Mouse (Mus musculus): ENCODE results near the gene Gsn. TPM values are rescaled to one million over a fixed set of nuclear protein-coding genes. Genes with fewer than 3 reads are reported as not detected.

Gsn gene
- polyA plus RNA-seq, 1 experiment from 2014 or later, result 30.6 TPM

GRCm38 (mm10) chr2:35267876-35268566 is 11.8 kb downstream of the Gsn start:
- no peak for DNase-seq (ENCODE audit: low spot score)
- Histone ChIP-seq H3K4me2 (ENCODE audit: low read depth) (no peak overlapping the region), H3K27ac (ENCODE audit: low read depth, low read length) (no peak overlapping the region), H3K4me1 (ENCODE audit: control insufficient read depth, insufficient read depth, low read length) (no peaks in the 10 kb centered on the region), H3K4me3 (ENCODE audit: low read depth, low read length) (no peak overlapping the region), H3K27me3 (ENCODE audit: control insufficient read depth, insufficient read depth, low read length) (no peaks in the 10 kb centered on the region), H3K36me3 (ENCODE audit: control insufficient read depth, insufficient read depth, low read length) (no peaks in the 10 kb centered on the region), H3K9me3 (ENCODE audit: control insufficient read depth, low read length) (no peaks in the 10 kb centered on the region), H3K9ac (ENCODE audit: low read length) (no peak overlapping the region)
- no peak for ATAC-seq (ENCODE audit: insufficient read depth, low FRiP score, low TSS enrichment)
- WGBS, result 81% methylated on average over 10 of the region's 10 CpGs

- WGBS, result 87% methylated on average over 6 of the region's 6 CpGs
- DNase-seq (ENCODE audit: low spot score), result no peak
- Histone ChIP-seq H3K4me3 (ENCODE audit: low read depth, low read length) (no peak overlapping the region), H3K36me3 (ENCODE audit: control insufficient read depth, insufficient read depth, low read length) (no peaks in the 10 kb centered on the region), H3K27me3 (ENCODE audit: control insufficient read depth, insufficient read depth, low read length) (no peaks in the 10 kb centered on the region), H3K27ac (ENCODE audit: low read depth, low read length) (no peak overlapping the region), H3K9me3 (ENCODE audit: control insufficient read depth, low read length) (no peaks in the 10 kb centered on the region), H3K4me2 (ENCODE audit: low read depth) (no peak overlapping the region), H3K9ac (ENCODE audit: low read length) (no peak overlapping the region), H3K4me1 (ENCODE audit: control insufficient read depth, insufficient read depth, low read length) (no peaks in the 10 kb centered on the region)
- ATAC-seq (ENCODE audit: insufficient read depth, low FRiP score, low TSS enrichment), result no peak
Observed at GRCm38 (mm10) chr2:35269136-35269535, 13.0 kb downstream of the Gsn start.

GRCm38 (mm10) chr2:35269716-35270260 is 13.6 kb downstream of the Gsn start:
- ATAC-seq (ENCODE audit: insufficient read depth, low FRiP score, low TSS enrichment), result no peak
- Histone ChIP-seq H3K27ac (ENCODE audit: low read depth, low read length) (no peak overlapping the region), H3K4me1 (ENCODE audit: control insufficient read depth, insufficient read depth, low read length) (no peaks in the 10 kb centered on the region), H3K4me3 (ENCODE audit: low read depth, low read length) (no peak overlapping the region), H3K9me3 (ENCODE audit: control insufficient read depth, low read length) (no peaks in the 10 kb centered on the region), H3K4me2 (ENCODE audit: low read depth) (no peak overlapping the region), H3K36me3 (ENCODE audit: control insufficient read depth, insufficient read depth, low read length) (no peaks in the 10 kb centered on the region), H3K9ac (ENCODE audit: low read length) (no peak overlapping the region), H3K27me3 (ENCODE audit: control insufficient read depth, insufficient read depth, low read length) (no peaks in the 10 kb centered on the region)
- no peak for DNase-seq (ENCODE audit: low spot score)
- WGBS, result 72% methylated on average over 4 of the region's 4 CpGs

GRCm38 (mm10) chr2:35270531-35270984 is 14.4 kb downstream of the Gsn start:
- Histone ChIP-seq H3K27me3 (ENCODE audit: control insufficient read depth, insufficient read depth, low read length) (no peaks in the 10 kb centered on the region), H3K4me2 (ENCODE audit: low read depth) (0 out of 2 replicates have a peak overlapping the region, but pooled peaks have one; percentile 2), H3K36me3 (ENCODE audit: control insufficient read depth, insufficient read depth, low read length) (no peaks in the 10 kb centered on the region), H3K4me1 (ENCODE audit: control insufficient read depth, insufficient read depth, low read length) (no peaks in the 10 kb centered on the region), H3K9me3 (ENCODE audit: control insufficient read depth, low read length) (no peaks in the 10 kb centered on the region), H3K27ac (ENCODE audit: low read depth, low read length) (no peak overlapping the region), H3K9ac (ENCODE audit: low read length) (no peak overlapping the region), H3K4me3 (ENCODE audit: low read depth, low read length) (no peak overlapping the region)
- WGBS, result 11% methylated on average over 10 of the region's 10 CpGs
- ATAC-seq (ENCODE audit: insufficient read depth, low FRiP score, low TSS enrichment) (no peak), DNase-seq (ENCODE audit: low spot score) (peak; percentile 70)

GRCm38 (mm10) chr2:35271817-35272216 is 15.6 kb downstream of the Gsn start:
- Histone ChIP-seq H3K27me3 (ENCODE audit: control insufficient read depth, insufficient read depth, low read length) (no peaks in the 10 kb centered on the region), H3K9ac (ENCODE audit: low read length) (no peak overlapping the region), H3K4me1 (ENCODE audit: control insufficient read depth, insufficient read depth, low read length) (no peaks in the 10 kb centered on the region), H3K27ac (ENCODE audit: low read depth, low read length) (no peak overlapping the region), H3K4me3 (ENCODE audit: low read depth, low read length) (no peak overlapping the region), H3K36me3 (ENCODE audit: control insufficient read depth, insufficient read depth, low read length) (no peaks in the 10 kb centered on the region), H3K4me2 (ENCODE audit: low read depth) (no peak overlapping the region), H3K9me3 (ENCODE audit: control insufficient read depth, low read length) (no peaks in the 10 kb centered on the region)
- no peak for DNase-seq (ENCODE audit: low spot score)
- WGBS, result 63% methylated on average over 2 of the region's 2 CpGs
- no peak for ATAC-seq (ENCODE audit: insufficient read depth, low FRiP score, low TSS enrichment)

- DNase-seq (ENCODE audit: low spot score) (no peak), ATAC-seq (ENCODE audit: insufficient read depth, low FRiP score, low TSS enrichment) (no peak)
- Histone ChIP-seq H3K9ac (ENCODE audit: low read length) (no peak overlapping the region), H3K36me3 (ENCODE audit: control insufficient read depth, insufficient read depth, low read length) (no peaks in the 10 kb centered on the region), H3K27ac (ENCODE audit: low read depth, low read length) (no peak overlapping the region), H3K4me2 (ENCODE audit: low read depth) (no peak overlapping the region), H3K4me3 (ENCODE audit: low read depth, low read length) (no peak overlapping the region), H3K4me1 (ENCODE audit: control insufficient read depth, insufficient read depth, low read length) (no peaks in the 10 kb centered on the region), H3K27me3 (ENCODE audit: control insufficient read depth, insufficient read depth, low read length) (no peaks in the 10 kb centered on the region), H3K9me3 (ENCODE audit: control insufficient read depth, low read length) (no peaks in the 10 kb centered on the region)
- WGBS, result 84% methylated on average over 6 of the region's 6 CpGs
Observed at GRCm38 (mm10) chr2:35272881-35273280, 16.7 kb downstream of the Gsn start.

- no peak overlapping the region for H3K27ac ChIP-seq (ENCODE audit: low read depth, low read length)
Observed at GRCm38 (mm10) chr2:35273536-35273935, 17.4 kb downstream of the Gsn start.

GRCm38 (mm10) chr2:35277686-35278085 is 21.5 kb downstream of the Gsn start:
- H3K4me3 ChIP-seq (ENCODE audit: low read depth, low read length), result no peak overlapping the region
- WGBS, result 75% methylated on average over 3 of the region's 3 CpGs
- no peaks in the 10 kb centered on the region for H3K4me1 ChIP-seq (ENCODE audit: control insufficient read depth, insufficient read depth, low read length)
- no peak for ATAC-seq (ENCODE audit: insufficient read depth, low FRiP score, low TSS enrichment)
- no peaks in the 10 kb centered on the region for H3K9me3 ChIP-seq (ENCODE audit: control insufficient read depth, low read length)
- peaks cover 9% of the 10 kb centered on the region for H3K27me3 ChIP-seq (ENCODE audit: control insufficient read depth, insufficient read depth, low read length)
- no peak for DNase-seq (ENCODE audit: low spot score)
- no peak overlapping the region for H3K27ac ChIP-seq (ENCODE audit: low read depth, low read length)
- H3K9ac ChIP-seq (ENCODE audit: low read length), result no peak overlapping the region; the same call in 1 of the 2 replicates
- H3K4me2 ChIP-seq (ENCODE audit: low read depth), result no peak overlapping the region
- H3K36me3 ChIP-seq (ENCODE audit: control insufficient read depth, insufficient read depth, low read length), result no peaks in the 10 kb centered on the region

More at GRCm38 (mm10) chr2:35273536-35273935, 17.4 kb downstream of the Gsn start:
- H3K27me3 ChIP-seq (ENCODE audit: control insufficient read depth, insufficient read depth, low read length), result no peaks in the 10 kb centered on the region
- H3K9ac ChIP-seq (ENCODE audit: low read length), result no peak overlapping the region
- no peak overlapping the region for H3K4me3 ChIP-seq (ENCODE audit: low read depth, low read length)
- H3K36me3 ChIP-seq (ENCODE audit: control insufficient read depth, insufficient read depth, low read length), result no peaks in the 10 kb centered on the region
- no peak for ATAC-seq (ENCODE audit: insufficient read depth, low FRiP score, low TSS enrichment)
- no peaks in the 10 kb centered on the region for H3K4me1 ChIP-seq (ENCODE audit: control insufficient read depth, insufficient read depth, low read length)
- H3K4me2 ChIP-seq (ENCODE audit: low read depth), result no peak overlapping the region
- WGBS, result 35% methylated on average over 2 of the region's 2 CpGs
- peak; percentile 33 for DNase-seq (ENCODE audit: low spot score)
- no peaks in the 10 kb centered on the region for H3K9me3 ChIP-seq (ENCODE audit: control insufficient read depth, low read length)
